Mouse (Mus musculus) ES-Bruce4 (cell line): ENCODE data around the gene Hbq1a. TPM values are rescaled to one million over a fixed set of nuclear protein-coding genes. Genes with fewer than 3 reads are reported as not detected.

Experiments
- H3K27ac ChIP-seq: 2 replicates; pipeline ENCODE4 v1.5.1; 2012; ENCODE audit warnings: low read length, inconsistent platforms; ENCODE audit not compliant: insufficient read depth
- H3K27me3 ChIP-seq: 2 replicates; pipeline ENCODE4 v1.6.1; 2012; ENCODE audit warnings: mild to moderate bottlenecking, low read length, inconsistent platforms; ENCODE audit not compliant: control insufficient read depth, poor library complexity, insufficient read depth, severe bottlenecking
- H3K36me3 ChIP-seq: 2 replicates; pipeline ENCODE4 v1.6.1; 2012; ENCODE audit warnings: inconsistent platforms, mild to moderate bottlenecking, low read length, moderate library complexity; ENCODE audit not compliant: control insufficient read depth, poor library complexity, insufficient read depth, severe bottlenecking
- H3K4me1 ChIP-seq: one replicate; pipeline ENCODE4 v1.8.1; 2011; ENCODE audit warnings: low read length; ENCODE audit not compliant: control insufficient read depth, insufficient read depth
- H3K4me3 ChIP-seq: 2 replicates; pipeline ENCODE4 v1.5.1; 2011; ENCODE audit warnings: low read depth, mild to moderate bottlenecking, low read length
- H3K9ac ChIP-seq: 2 replicates; pipeline ENCODE4 v1.6.1; 2012; ENCODE audit warnings: low read depth, mild to moderate bottlenecking, inconsistent platforms; ENCODE audit not compliant: poor library complexity, severe bottlenecking
- H3K9me3 ChIP-seq: replicated peaks from 2 replicates; pipeline ENCODE4 v1.6.1; 2012; ENCODE audit warnings: mild to moderate bottlenecking, low read length, inconsistent platforms; ENCODE audit not compliant: control insufficient read depth, poor library complexity, insufficient read depth, severe bottlenecking
- CTCF ChIP-seq: IDR thresholded peaks from one replicate; pipeline ENCODE4 v1.8.1; 2011; ENCODE audit warnings: low read depth, low read length
- EP300 ChIP-seq: IDR thresholded peaks from 2 replicates; pipeline ENCODE4 v1.6.1; 2011; ENCODE audit warnings: low read depth, low read length; ENCODE audit not compliant: insufficient read depth
- POLR2A ChIP-seq: IDR thresholded peaks from one replicate; pipeline ENCODE4 v1.8.1; 2011; ENCODE audit warnings: low read length; ENCODE audit not compliant: insufficient read depth
- polyA plus RNA-seq: library from polyadenylated mRNA; stranded (reverse); fragments of >200 nt; gene quantifications from 2 replicates; pipeline ENCODE4 v1.2.4, GENCODE M21; 2011; ENCODE audit warnings: low read depth; ENCODE audit not compliant: missing spikeins, insufficient read depth, insufficient read length

Gene Hbq1a
- polyA plus RNA-seq, 1 experiment, result not detected

GRCm38 (mm10) chr11:32297866-32298531 lies 1.9 kb upstream of the Hbq1a start:
- H3K36me3 ChIP-seq, result no peaks in the 10 kb centered on the region
- no peaks in the 10 kb centered on the region for H3K9me3 ChIP-seq
- no peak overlapping the region for H3K27ac ChIP-seq
- H3K9ac ChIP-seq, result no peak overlapping the region
- no peaks in the 10 kb centered on the region for H3K27me3 ChIP-seq
- H3K4me1 ChIP-seq, result no peaks in the 10 kb centered on the region
- no peak overlapping the region for H3K4me3 ChIP-seq
- TF ChIP-seq EP300 (no peak), CTCF (no peak), POLR2A (no peak)

- TF ChIP-seq EP300 (no peak), POLR2A (no peak), CTCF (no peak)
- H3K4me1 ChIP-seq, result no peaks in the 10 kb centered on the region
- no peak overlapping the region for H3K27ac ChIP-seq
- H3K9ac ChIP-seq, result no peak overlapping the region
- H3K9me3 ChIP-seq, result no peaks in the 10 kb centered on the region
- no peaks in the 10 kb centered on the region for H3K27me3 ChIP-seq
- no peak overlapping the region for H3K4me3 ChIP-seq
- H3K36me3 ChIP-seq, result no peaks in the 10 kb centered on the region
These were observed 1.3 kb upstream of the Hbq1a start for GRCm38 (mm10) chr11:32298532-32298918.

- H3K27me3 ChIP-seq, result no peaks in the 10 kb centered on the region
- H3K36me3 ChIP-seq, result no peaks in the 10 kb centered on the region
- peak overlapping the region; percentile 63 for H3K4me3 ChIP-seq
- no peaks in the 10 kb centered on the region for H3K9me3 ChIP-seq
- no peaks in the 10 kb centered on the region for H3K4me1 ChIP-seq
- TF ChIP-seq CTCF (no peak), POLR2A (no peak), EP300 (no peak)
- no peak overlapping the region for H3K9ac ChIP-seq
- H3K27ac ChIP-seq, result no peak overlapping the region
These were observed 704 bp downstream of the Hbq1a start for GRCm38 (mm10) chr11:32300279-32301267.

- Histone ChIP-seq H3K9ac (no peak overlapping the region), H3K27ac (no peak overlapping the region)
These were observed 1.6 kb downstream of the Hbq1a start for GRCm38 (mm10) chr11:32301506-32301905.

GRCm38 (mm10) chr11:32302824-32303419 lies 3.1 kb downstream of the Hbq1a start:
- no peaks in the 10 kb centered on the region for H3K36me3 ChIP-seq

More at GRCm38 (mm10) chr11:32301506-32301905, 1.6 kb downstream of the Hbq1a start:
- H3K27me3 ChIP-seq, result no peaks in the 10 kb centered on the region
- no peaks in the 10 kb centered on the region for H3K36me3 ChIP-seq
- no peaks in the 10 kb centered on the region for H3K4me1 ChIP-seq
- no peaks in the 10 kb centered on the region for H3K9me3 ChIP-seq
- H3K4me3 ChIP-seq, result no peak overlapping the region
- TF ChIP-seq CTCF (no peak), POLR2A (no peak), EP300 (no peak)

More at GRCm38 (mm10) chr11:32302824-32303419, 3.1 kb downstream of the Hbq1a start:
- H3K27ac ChIP-seq, result no peak overlapping the region
- no peaks in the 10 kb centered on the region for H3K4me1 ChIP-seq
- H3K4me3 ChIP-seq, result no peak overlapping the region
- no peaks in the 10 kb centered on the region for H3K27me3 ChIP-seq
- no peaks in the 10 kb centered on the region for H3K9me3 ChIP-seq
- H3K9ac ChIP-seq, result no peak overlapping the region
- no peak for TF ChIP-seq POLR2A
- TF ChIP-seq EP300, result no peak
- TF ChIP-seq CTCF, result no peak
